Mouse (Mus musculus) embryonic facial prominence, embryonic 10.5 days (tissue): ENCODE measurements around the gene Gpr158. TPM values are rescaled to one million over a fixed set of nuclear protein-coding genes. Genes with fewer than 3 reads are reported as not detected.

ENCODE experiments used
- polyA plus RNA-seq: library from polyadenylated mRNA; unstranded; fragments of >200 nt; fragmentation: Nextera tagmentation; extraction: Ambion mirVana; gene quantifications from 2 replicates; pipeline ENCODE4 v1.2.1, GENCODE M21; 2016

The Gpr158 gene
- polyA plus RNA-seq, 1 experiment from 2014 or later, result not detected

Other genes with a start within 250 kb of the Gpr158 start
- gene Enkur, start 162.2 kb upstream of the Gpr158 start, polyA plus RNA-seq, result 0.16 and 0.62 TPM in 2 replicates
- gene Thnsl1, start 161.8 kb upstream of the Gpr158 start, polyA plus RNA-seq, result 10.0 and 10.3 TPM in 2 replicates